Mouse (Mus musculus): Measurements from ENCODE around the gene Col28a1. TPM values are rescaled to one million over a fixed set of nuclear protein-coding genes. Genes with fewer than 3 reads are reported as not detected.

Col28a1 gene
- polyA plus RNA-seq, 2 experiments: 0.04 TPM; not detected in 1

- ATAC-seq (ENCODE audit: insufficient read depth) (no peak), DNase-seq (ENCODE audit: low read depth in 3 of 3, low spot score in 3 of 3) (no peak)
- no peak overlapping the region for H3K4me3 ChIP-seq (ENCODE audit: insufficient read depth in 1 of 2, low read depth in 2 of 2, low read length in 2 of 2)
- no peaks in the 10 kb centered on the region for H3K36me3 ChIP-seq (replicated peaks; ENCODE audit: control insufficient read depth, insufficient read depth, low read depth)
- TF ChIP-seq CTCF (IDR thresholded peaks at IDR 0.05; ENCODE audit: low read depth) (no peak), EP300 (IDR thresholded peaks at IDR 0.05; ENCODE audit: low read depth) (no peak)
- WGBS (ENCODE audit: insufficient replicate concordance): 72% methylated on average over 7 of the region's 7 CpGs
- no peak overlapping the region for H3K9ac ChIP-seq (replicated peaks)
- H3K27me3 ChIP-seq (ENCODE audit: control insufficient read depth, insufficient read depth, low read length): no peaks in the 10 kb centered on the region
- no peak overlapping the region for H3K4me2 ChIP-seq (ENCODE audit: low read depth)
- H3K27ac ChIP-seq: no peak overlapping the region
- no peaks in the 10 kb centered on the region for H3K4me1 ChIP-seq (replicated peaks; ENCODE audit: control insufficient read depth in 2 of 2, insufficient read depth in 2 of 2, low read length in 1 of 2)
- H3K9me3 ChIP-seq (ENCODE audit: control insufficient read depth, low read length): no peaks in the 10 kb centered on the region
These were observed 17.1 kb downstream of the Col28a1 start for GRCm38 (mm10) chr6:8175346-8175745.

GRCm38 (mm10) chr6:8174062-8174461 is 18.4 kb downstream of the Col28a1 start:
- Histone ChIP-seq H3K4me1 (replicated peaks; ENCODE audit: control insufficient read depth in 2 of 2, insufficient read depth in 2 of 2, low read length in 1 of 2) (no peaks in the 10 kb centered on the region), H3K4me3 (ENCODE audit: insufficient read depth in 1 of 2, low read depth in 2 of 2, low read length in 2 of 2) (no peak overlapping the region), H3K9ac (replicated peaks) (no peak overlapping the region), H3K36me3 (replicated peaks; ENCODE audit: control insufficient read depth, insufficient read depth, low read depth) (no peaks in the 10 kb centered on the region), H3K27me3 (ENCODE audit: control insufficient read depth, insufficient read depth, low read length) (no peaks in the 10 kb centered on the region), H3K27ac (no peak overlapping the region), H3K9me3 (ENCODE audit: control insufficient read depth, low read length) (no peaks in the 10 kb centered on the region), H3K4me2 (ENCODE audit: low read depth) (no peak overlapping the region)
- ATAC-seq (ENCODE audit: insufficient read depth): no peak
- 13% methylated on average over 2 of the region's 2 CpGs for WGBS (ENCODE audit: insufficient replicate concordance)
- TF ChIP-seq CTCF (IDR thresholded peaks at IDR 0.05; ENCODE audit: low read depth) (no peak), EP300 (IDR thresholded peaks at IDR 0.05; ENCODE audit: low read depth) (no peak)
- no peak for DNase-seq (ENCODE audit: low read depth in 3 of 3, low spot score in 3 of 3)

- DNase-seq (ENCODE audit: low read depth in 3 of 3, low spot score in 3 of 3) (no peak), ATAC-seq (ENCODE audit: insufficient read depth) (no peak)
- Histone ChIP-seq H3K27me3 (ENCODE audit: control insufficient read depth, insufficient read depth, low read length) (no peaks in the 10 kb centered on the region), H3K4me2 (ENCODE audit: low read depth) (no peak overlapping the region), H3K4me3 (ENCODE audit: insufficient read depth in 1 of 2, low read depth in 2 of 2, low read length in 2 of 2) (no peak overlapping the region), H3K9me3 (ENCODE audit: control insufficient read depth, low read length) (no peaks in the 10 kb centered on the region), H3K4me1 (replicated peaks; ENCODE audit: control insufficient read depth in 2 of 2, insufficient read depth in 2 of 2, low read length in 1 of 2) (no peaks in the 10 kb centered on the region), H3K36me3 (replicated peaks; ENCODE audit: control insufficient read depth, insufficient read depth, low read depth) (no peaks in the 10 kb centered on the region), H3K9ac (replicated peaks) (no peak overlapping the region), H3K27ac (no peak overlapping the region)
- WGBS (ENCODE audit: insufficient replicate concordance): 47% methylated on average over 1 of the region's 1 CpGs
- TF ChIP-seq CTCF (IDR thresholded peaks at IDR 0.05; ENCODE audit: low read depth): no peak
- TF ChIP-seq EP300 (IDR thresholded peaks at IDR 0.05; ENCODE audit: low read depth): no peak
These were observed 20.3 kb downstream of the Col28a1 start for GRCm38 (mm10) chr6:8172101-8172500.

GRCm38 (mm10) chr6:8164741-8165140 is 27.7 kb downstream of the Col28a1 start:
- H3K27ac ChIP-seq: no peak overlapping the region
- H3K27me3 ChIP-seq (ENCODE audit: control insufficient read depth, insufficient read depth, low read length): no peaks in the 10 kb centered on the region
- H3K4me3 ChIP-seq (ENCODE audit: insufficient read depth in 1 of 2, low read depth in 2 of 2, low read length in 2 of 2): no peak overlapping the region
- no peak overlapping the region for H3K9ac ChIP-seq (replicated peaks)
- H3K4me2 ChIP-seq (ENCODE audit: low read depth): no peak overlapping the region
- DNase-seq (ENCODE audit: low read depth in 3 of 3, low spot score in 3 of 3): no peak
- WGBS (ENCODE audit: insufficient replicate concordance): 27% methylated on average over 1 of the region's 1 CpGs
- no peaks in the 10 kb centered on the region for H3K9me3 ChIP-seq (ENCODE audit: control insufficient read depth, low read length)
- no peaks in the 10 kb centered on the region for H3K36me3 ChIP-seq (replicated peaks; ENCODE audit: control insufficient read depth, insufficient read depth, low read depth)
- TF ChIP-seq EP300 (IDR thresholded peaks at IDR 0.05; ENCODE audit: low read depth) (no peak), CTCF (IDR thresholded peaks at IDR 0.05; ENCODE audit: low read depth) (no peak)
- H3K4me1 ChIP-seq (replicated peaks; ENCODE audit: control insufficient read depth in 2 of 2, insufficient read depth in 2 of 2, low read length in 1 of 2): no peaks in the 10 kb centered on the region
- ATAC-seq (ENCODE audit: insufficient read depth): no peak

GRCm38 (mm10) chr6:8160001-8160400 is 32.4 kb downstream of the Col28a1 start:
- ATAC-seq (ENCODE audit: insufficient read depth): no peak
- no peak for DNase-seq (ENCODE audit: low read depth in 3 of 3, low spot score in 3 of 3)
- no peak overlapping the region for H3K4me2 ChIP-seq (ENCODE audit: low read depth)
- H3K4me3 ChIP-seq (ENCODE audit: insufficient read depth in 1 of 2, low read depth in 2 of 2, low read length in 2 of 2): no peak overlapping the region
- H3K27ac ChIP-seq: no peak overlapping the region
- H3K27me3 ChIP-seq (ENCODE audit: control insufficient read depth, insufficient read depth, low read length): no peaks in the 10 kb centered on the region
- 27% methylated on average over 2 of the region's 2 CpGs for WGBS (ENCODE audit: insufficient replicate concordance)
- H3K9ac ChIP-seq (replicated peaks): no peak overlapping the region
- no peaks in the 10 kb centered on the region for H3K4me1 ChIP-seq (replicated peaks; ENCODE audit: control insufficient read depth in 2 of 2, insufficient read depth in 2 of 2, low read length in 1 of 2)
- no peak for TF ChIP-seq EP300 (IDR thresholded peaks at IDR 0.05; ENCODE audit: low read depth)
- no peak for TF ChIP-seq CTCF (IDR thresholded peaks at IDR 0.05; ENCODE audit: low read depth)
- no peaks in the 10 kb centered on the region for H3K36me3 ChIP-seq (replicated peaks; ENCODE audit: control insufficient read depth, insufficient read depth, low read depth)
- no peaks in the 10 kb centered on the region for H3K9me3 ChIP-seq (ENCODE audit: control insufficient read depth, low read length)
